Comparison of ENCODE assay signal across 10 mouse cellular contexts in genomic region chr9:106147851-106148431, GRCm38 (mm10). TPM values are rescaled to one million over a fixed set of nuclear protein-coding genes. Genes with fewer than 3 reads are reported as not detected.
DNase-seq lines count a peak whose midpoint lies in the region; ATAC-seq and TF ChIP-seq lines count a peak whose summit lies in the region.
"Had no signal": no experiment of that assay in that cellular context is flagged by ENCODE, and none has a peak within 500 bp of the region (broad histone marks: within the 10 kb centered on the region; RNA-seq: fewer than 3 reads in every experiment).

No protein-coding gene starts in this region.

- no peak for TF ChIP-seq CTCF in olfactory bulb, adult 2 months (IDR thresholded peaks at IDR 0.05; ENCODE audit: insufficient read depth, low read depth, low read length)

- H3K9ac ChIP-seq in kidney, embryonic 14.5 days (ENCODE audit: low read depth, low read length): no peak overlapping the region
- H3K9ac ChIP-seq in forebrain, embryonic 11.5 days (ENCODE audit: low read length): peak overlapping the region; percentile 93
- H3K9ac ChIP-seq in limb, embryonic 14.5 days (ENCODE audit: low read depth, low read length, severe bottlenecking): peak overlapping the region; percentile 56; the same call in 1 of the 2 replicates

- H3K27ac ChIP-seq in kidney, embryonic 14.5 days (ENCODE audit: low read depth, low read length): no peak overlapping the region
- H3K27ac ChIP-seq in forebrain, embryonic 11.5 days (ENCODE audit: low read depth, low read length): peak overlapping the region; percentile 81
- no peak overlapping the region for H3K27ac ChIP-seq in limb, embryonic 14.5 days (replicated peaks; ENCODE audit: low read depth, low read length)
- no peak overlapping the region for H3K27ac ChIP-seq in olfactory bulb, adult 2 months (ENCODE audit: insufficient read depth, low read depth, low read length)

- 2% methylated on average over 10 of the region's 10 CpGs for WGBS in kidney, embryonic 14.5 days
- 3% methylated on average over 10 of the region's 10 CpGs for WGBS in forebrain, embryonic 11.5 days
- WGBS in limb, embryonic 14.5 days: 7% methylated on average over 10 of the region's 10 CpGs
- whole genome bisulfite sequencing in olfactory bulb, adult 2 months: 10% methylated on average over 10 of the region's 10 CpGs

- peaks cover 11% of the 10 kb centered on the region; the same call in 1 of the 2 replicates for H3K4me1 ChIP-seq in kidney, embryonic 14.5 days (ENCODE audit: control insufficient read depth, insufficient read depth, low read length)
- peaks cover 17% of the 10 kb centered on the region; the same call in 1 of the 2 replicates for H3K4me1 ChIP-seq in forebrain, embryonic 11.5 days (replicated peaks; ENCODE audit: control insufficient read depth, insufficient read depth, low read length)
- peaks cover 5% of the 10 kb centered on the region; the same call in 1 of the 2 replicates for H3K4me1 ChIP-seq in limb, embryonic 14.5 days (ENCODE audit: control insufficient read depth, insufficient read depth, low read length)
- H3K4me1 ChIP-seq in olfactory bulb, adult 2 months (ENCODE audit: control insufficient read depth, insufficient read depth, low read length): peaks cover 14% of the 10 kb centered on the region

- no peak for DNase-seq in kidney, adult 9 months
- DNase-seq in forebrain, embryonic 11.5 days (ENCODE audit: low spot score): peak; percentile 78
- DNase-seq in limb, embryonic 14.5 days (ENCODE audit: low spot score): no peak
- DNase-seq in left cerebral cortex, adult 9 months (ENCODE audit: low spot score in 2 of 2): no peak
- no peak for DNase-seq in cerebellum, postnatal 14 days
- DNase-seq in right cerebral cortex, postnatal 14 days: no peak
- DNase-seq: cerebellum, adult 11-12 months had no signal

- ATAC-seq in kidney, embryonic 14.5 days (ENCODE audit: low FRiP score, low TSS enrichment): peak; percentile 61
- peak; percentile 70 for ATAC-seq in forebrain, embryonic 11.5 days (replicated peaks; ENCODE audit: low FRiP score)
- ATAC-seq in limb, embryonic 14.5 days (ENCODE audit: low FRiP score, low read depth): peak; percentile 4; the same call in 1 of the 2 replicates

- peak overlapping the region; percentile 41 for H3K4me3 ChIP-seq in kidney, embryonic 14.5 days (ENCODE audit: low read length)
- H3K4me3 ChIP-seq in forebrain, embryonic 11.5 days (ENCODE audit: low read depth, low read length): peak overlapping the region; percentile 70
- peak overlapping the region; percentile 40 for H3K4me3 ChIP-seq in limb, embryonic 14.5 days (replicated peaks; ENCODE audit: low read length)
- 0 out of 2 replicates have a peak overlapping the region, but pooled peaks have one; percentile 4 for H3K4me3 ChIP-seq in olfactory bulb, adult 2 months (ENCODE audit: insufficient read depth, low read depth, low read length)

- H3K9me3 ChIP-seq in kidney, embryonic 14.5 days (ENCODE audit: control insufficient read depth, low read length): no peaks in the 10 kb centered on the region
- H3K9me3 ChIP-seq in forebrain, embryonic 11.5 days (ENCODE audit: control insufficient read depth, low read length): no peaks in the 10 kb centered on the region
- H3K9me3 ChIP-seq in limb, embryonic 14.5 days (ENCODE audit: control insufficient read depth, low read length): no peaks in the 10 kb centered on the region
- H3K9me3 ChIP-seq: G1E had no signal

- peaks cover 35% of the 10 kb centered on the region for H3K27me3 ChIP-seq in kidney, embryonic 14.5 days (ENCODE audit: control insufficient read depth, insufficient read depth, low read length)
- peaks cover 4% of the 10 kb centered on the region; the same call in 1 of the 2 replicates for H3K27me3 ChIP-seq in forebrain, embryonic 11.5 days (ENCODE audit: control insufficient read depth, insufficient read depth, low read length)
- H3K27me3 ChIP-seq in limb, embryonic 14.5 days (ENCODE audit: control insufficient read depth, insufficient read depth, low read length): peaks cover 39% of the 10 kb centered on the region

- TF ChIP-seq POLR2A in limb, embryonic 14.5 days (IDR thresholded peaks at IDR 0.05; ENCODE audit: borderline replicate concordance, extremely low read depth, insufficient read depth, insufficient read length): no peak
- TF ChIP-seq POLR2A in olfactory bulb, adult 2 months (IDR thresholded peaks at IDR 0.05; ENCODE audit: insufficient read depth, low read depth, low read length): no peak

- H3K36me3 ChIP-seq in kidney, embryonic 14.5 days (ENCODE audit: control insufficient read depth, insufficient read depth, low read length): no peaks in the 10 kb centered on the region
- H3K36me3 ChIP-seq in forebrain, embryonic 11.5 days (ENCODE audit: control insufficient read depth, insufficient read depth, low read length): peaks cover 5% of the 10 kb centered on the region; the same call in 1 of the 2 replicates
- no peaks in the 10 kb centered on the region for H3K36me3 ChIP-seq in limb, embryonic 14.5 days (ENCODE audit: control insufficient read depth, insufficient read depth, low read length)
- H3K36me3 ChIP-seq: G1E had no signal

- H3K4me2 ChIP-seq in kidney, embryonic 14.5 days (replicated peaks; ENCODE audit: low read depth, low read length): peak overlapping the region; percentile 62
- peak overlapping the region; percentile 80 for H3K4me2 ChIP-seq in forebrain, embryonic 11.5 days (ENCODE audit: low read depth, low read length, severe bottlenecking)
- peak overlapping the region; percentile 70 for H3K4me2 ChIP-seq in limb, embryonic 14.5 days (replicated peaks; ENCODE audit: low read depth, low read length, severe bottlenecking)

RNA-seq across cellular contexts. Expression of gene Glyctk, which starts 10.0 kb away (rescaled TPM):
- polyA plus RNA-seq in kidney, embryonic 14.5 days (2014; fragmentation: Nextera tagmentation; extraction: Ambion mirVana): 1.3 and 4.2 TPM in 2 replicates
- 9.8 and 10.2 TPM in 2 replicates for polyA plus RNA-seq in forebrain, embryonic 11.5 days (2014; fragmentation: Nextera tagmentation; extraction: Ambion mirVana)
- polyA plus RNA-seq in limb, embryonic 14.5 days (2012; rRNA removed): 3.5 and 4.9 TPM in 2 replicates
- polyA plus RNA-seq in limb, embryonic 14.5 days (2014; fragmentation: Nextera tagmentation; extraction: Ambion mirVana): 2.5 and 2.6 TPM in 2 replicates
- polyA plus RNA-seq in olfactory bulb, adult 2 months (2012; ENCODE audit: insufficient read depth, insufficient read length, low replicate concordance, missing spikeins): not detected in 2 replicates

RNA-seq across cellular contexts. Expression of gene Wdr82, which starts 22.8 kb away (rescaled TPM):
- 27.1 and 38.1 TPM in 2 replicates for polyA plus RNA-seq in kidney, embryonic 14.5 days (2014; fragmentation: Nextera tagmentation; extraction: Ambion mirVana)
- polyA plus RNA-seq in forebrain, embryonic 11.5 days (2014; fragmentation: Nextera tagmentation; extraction: Ambion mirVana): 33.5 and 34.6 TPM in 2 replicates
- 104 and 122 TPM in 2 replicates for polyA plus RNA-seq in limb, embryonic 14.5 days (2012; rRNA removed)
- polyA plus RNA-seq in limb, embryonic 14.5 days (2014; fragmentation: Nextera tagmentation; extraction: Ambion mirVana): 30.2 and 32.5 TPM in 2 replicates
- polyA plus RNA-seq in olfactory bulb, adult 2 months (2012; ENCODE audit: insufficient read depth, insufficient read length, low replicate concordance, missing spikeins): not detected in 2 replicates

RNA-seq across cellular contexts. Expression of gene Col6a4, which starts 51.4 kb away (rescaled TPM):
- 0.50 and 0.76 TPM in 2 replicates for polyA plus RNA-seq in kidney, embryonic 14.5 days (2014; fragmentation: Nextera tagmentation; extraction: Ambion mirVana)
- polyA plus RNA-seq in forebrain, embryonic 11.5 days (2014; fragmentation: Nextera tagmentation; extraction: Ambion mirVana): 0.32 and 0.53 TPM in 2 replicates
- polyA plus RNA-seq in limb, embryonic 14.5 days (2012; rRNA removed): 0.53 and 0.59 TPM in 2 replicates
- polyA plus RNA-seq in limb, embryonic 14.5 days (2014; fragmentation: Nextera tagmentation; extraction: Ambion mirVana): 0.12 and 0.21 TPM in 2 replicates
- not detected in 2 replicates for polyA plus RNA-seq in olfactory bulb, adult 2 months (2012; ENCODE audit: insufficient read depth, insufficient read length, low replicate concordance, missing spikeins)
- polyA plus RNA-seq: G1E had no signal

RNA-seq across cellular contexts. Expression of gene Ppm1m, which starts 51.6 kb away (rescaled TPM):
- 36.4 and 43.1 TPM in 2 replicates for polyA plus RNA-seq in kidney, embryonic 14.5 days (2014; fragmentation: Nextera tagmentation; extraction: Ambion mirVana)
- polyA plus RNA-seq in forebrain, embryonic 11.5 days (2014; fragmentation: Nextera tagmentation; extraction: Ambion mirVana): 37.5 and 40.9 TPM in 2 replicates
- 87.0 and 93.5 TPM in 2 replicates for polyA plus RNA-seq in limb, embryonic 14.5 days (2012; rRNA removed)
- 39.2 and 48.3 TPM in 2 replicates for polyA plus RNA-seq in limb, embryonic 14.5 days (2014; fragmentation: Nextera tagmentation; extraction: Ambion mirVana)
- not detected in 2 replicates for polyA plus RNA-seq in olfactory bulb, adult 2 months (2012; ENCODE audit: insufficient read depth, insufficient read length, low replicate concordance, missing spikeins)

RNA-seq across cellular contexts. Expression of gene Twf2, which starts 55.0 kb away (rescaled TPM):
- 77.9 and 80.8 TPM in 2 replicates for polyA plus RNA-seq in kidney, embryonic 14.5 days (2014; fragmentation: Nextera tagmentation; extraction: Ambion mirVana)
- 61.3 and 65.5 TPM in 2 replicates for polyA plus RNA-seq in forebrain, embryonic 11.5 days (2014; fragmentation: Nextera tagmentation; extraction: Ambion mirVana)
- polyA plus RNA-seq in limb, embryonic 14.5 days (2012; rRNA removed): 69.2 and 76.3 TPM in 2 replicates
- polyA plus RNA-seq in limb, embryonic 14.5 days (2014; fragmentation: Nextera tagmentation; extraction: Ambion mirVana): 62.4 and 65.6 TPM in 2 replicates
- polyA plus RNA-seq in olfactory bulb, adult 2 months (2012; ENCODE audit: insufficient read depth, insufficient read length, low replicate concordance, missing spikeins): not detected in 2 replicates

Comparison
In these comparisons a context has a peak if more than half of its experiments do, and no peak if none do; other contexts are left out.
1. ATAC-seq: peak in every context shown above with its lines; median percentile 70 in forebrain, embryonic 11.5 days; 61 in kidney, embryonic 14.5 days; 4 in limb, embryonic 14.5 days.
2. H3K4me3 ChIP-seq: peak in every context shown above with its lines; median percentile 70 in forebrain, embryonic 11.5 days; 41 in kidney, embryonic 14.5 days; 40 in limb, embryonic 14.5 days; 4 in olfactory bulb, adult 2 months.